Mouse (Mus musculus) c-Kit-positive CD71-positive TER-119-positive erythroid progenitor cells, embryonic 14.5 days (primary cell): ENCODE results near the gene Ciao2a.

Experiments used
- DNase-seq: peaks from one replicate; pipeline ENCODE4 v3.0.0-alpha.2; 2013; ENCODE audit warnings: low spot score

Gene Ciao2a

DNA sequence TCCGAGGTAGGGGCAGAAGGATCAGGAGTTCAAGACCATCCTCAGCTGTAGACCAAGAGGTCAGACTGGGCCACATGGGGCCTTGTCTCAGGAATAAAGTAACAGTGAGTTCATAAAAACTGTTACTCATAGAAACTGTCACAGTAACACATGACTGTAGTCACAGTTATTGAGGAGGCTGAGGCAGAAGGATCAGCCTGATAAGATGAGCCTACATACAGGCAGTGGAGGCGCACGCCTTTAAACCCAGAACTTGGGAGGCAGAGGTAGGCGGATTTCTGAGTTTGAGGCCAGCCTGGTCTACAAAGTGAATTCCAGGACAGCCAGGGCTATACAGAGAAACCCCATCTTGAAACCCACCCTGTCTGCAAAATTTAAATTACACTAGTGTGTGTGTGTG is 6.3 kb upstream of the Ciao2a start:
- peak; percentile 69 for DNase-seq

DNA sequence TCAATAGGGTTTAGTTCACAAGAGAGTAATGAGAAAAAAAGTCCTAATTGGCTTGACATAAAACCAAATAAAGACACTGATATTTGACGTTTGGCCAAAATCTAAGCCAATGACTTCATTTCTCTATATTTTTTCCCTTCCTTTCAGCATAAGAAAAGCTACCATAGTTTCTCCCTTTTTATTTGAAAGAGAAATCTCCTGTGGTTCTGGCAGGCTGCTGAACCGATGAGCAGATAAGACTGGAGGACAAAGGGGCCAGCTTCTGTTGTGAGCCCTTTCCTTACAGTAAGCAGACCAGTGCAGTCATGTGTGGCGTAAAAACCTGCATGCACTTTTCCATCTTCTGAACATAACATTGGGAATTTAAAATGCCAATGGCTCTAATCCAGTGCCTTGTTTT is 5.5 kb upstream of the Ciao2a start:
- DNase-seq: no peak

DNA sequence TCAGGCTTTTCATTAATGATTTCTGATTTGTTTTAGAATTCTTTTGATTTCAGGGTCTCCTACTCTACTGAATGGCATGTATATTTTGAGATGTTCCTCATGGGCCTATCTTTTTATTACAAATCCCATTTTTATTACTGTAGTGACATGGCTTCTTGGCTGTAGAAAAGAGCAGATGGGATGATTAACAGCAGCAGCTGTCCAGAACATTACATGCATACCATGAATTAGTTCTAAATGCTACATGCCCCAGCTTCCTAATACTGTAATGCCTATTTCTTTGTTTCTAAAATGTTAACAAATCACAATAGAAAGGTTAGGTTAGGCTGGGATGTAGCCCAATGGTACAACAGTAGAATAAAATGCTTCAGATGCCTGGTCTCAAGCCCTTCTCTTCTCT is 5.0 kb upstream of the Ciao2a start:
- DNase-seq: no peak

DNA sequence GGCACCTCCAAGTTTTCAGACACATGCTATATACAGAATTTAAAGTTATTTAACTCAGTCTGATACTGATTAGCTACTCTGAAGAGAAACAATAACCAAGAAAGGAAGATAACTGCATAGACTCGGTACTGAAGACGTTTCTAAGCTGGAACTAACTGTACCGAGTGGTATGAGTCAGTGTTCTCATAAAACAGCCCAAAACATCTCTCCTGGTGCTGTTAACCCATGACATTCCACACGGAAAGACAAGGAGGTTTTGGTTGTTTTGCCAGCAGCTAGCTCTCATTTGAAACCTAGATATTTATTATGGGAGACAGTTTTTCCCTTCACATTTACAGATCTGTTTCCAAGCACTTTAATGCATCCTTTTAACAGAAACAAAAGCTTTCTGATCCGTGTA is 2.8 kb upstream of the Ciao2a start:
- DNase-seq: no peak

DNA sequence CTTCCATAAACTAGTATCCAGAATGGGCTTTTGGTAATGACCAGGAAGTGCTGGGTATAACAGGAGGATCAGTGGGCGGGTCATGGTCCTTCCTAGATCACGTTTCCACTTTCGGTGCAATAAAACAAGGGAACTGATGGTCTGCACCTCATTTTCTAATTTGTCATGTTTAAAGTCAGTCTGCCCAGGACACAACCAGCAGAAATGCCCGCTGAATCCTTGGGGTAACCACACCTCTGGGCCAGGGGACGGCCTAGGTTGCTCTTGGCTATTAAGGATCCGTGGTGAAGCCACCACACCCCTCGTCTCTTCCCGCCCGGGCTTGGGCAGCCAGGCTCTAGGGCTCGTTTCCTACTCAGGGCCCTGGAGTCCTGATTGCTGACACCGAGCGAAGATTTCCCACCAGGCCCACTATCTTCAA is 2.3 kb upstream of the Ciao2a start:
- DNase-seq: no peak

DNA sequence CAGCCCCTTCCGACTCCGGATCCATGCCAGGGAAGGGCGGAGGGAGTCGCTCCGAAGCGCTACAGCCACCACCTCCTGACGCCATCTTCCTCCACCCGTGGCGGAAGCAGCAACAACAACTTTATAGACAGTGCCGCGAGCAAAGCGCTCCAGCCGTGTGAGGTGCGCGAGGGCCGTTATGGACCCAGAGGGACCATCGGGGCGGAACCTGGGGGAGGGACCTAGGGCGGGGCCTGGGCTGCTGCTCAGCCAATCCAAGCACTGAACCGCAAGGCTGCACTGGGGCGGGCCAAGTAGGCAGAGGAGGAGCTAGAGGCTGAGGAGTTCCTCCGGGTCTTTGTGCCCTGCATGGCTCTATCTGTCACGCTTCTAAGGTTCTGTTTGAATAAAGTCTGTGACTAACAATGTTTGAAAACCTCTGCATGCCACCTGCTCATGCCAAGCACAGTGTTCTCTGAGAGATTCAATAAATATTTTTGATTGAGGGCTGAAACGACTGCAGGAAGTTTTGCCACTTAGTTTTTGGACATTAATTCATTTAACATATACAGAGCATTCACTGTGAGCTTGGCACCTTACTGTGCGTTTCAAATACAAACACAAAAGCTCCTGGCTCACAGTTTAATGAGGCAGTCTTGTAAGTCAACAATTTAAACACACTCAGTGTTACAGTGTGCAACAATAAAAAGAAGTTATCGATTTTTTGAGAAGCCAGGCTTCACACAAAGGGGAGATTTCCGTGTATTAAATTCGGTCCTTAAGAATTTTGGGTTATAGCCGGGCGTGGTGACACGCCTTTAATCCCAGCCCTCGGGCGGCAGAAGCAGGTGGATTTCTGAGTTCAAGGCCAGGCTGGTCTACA is 1.5 kb upstream of the Ciao2a start:
- peak; percentile 98 for DNase-seq

DNA sequence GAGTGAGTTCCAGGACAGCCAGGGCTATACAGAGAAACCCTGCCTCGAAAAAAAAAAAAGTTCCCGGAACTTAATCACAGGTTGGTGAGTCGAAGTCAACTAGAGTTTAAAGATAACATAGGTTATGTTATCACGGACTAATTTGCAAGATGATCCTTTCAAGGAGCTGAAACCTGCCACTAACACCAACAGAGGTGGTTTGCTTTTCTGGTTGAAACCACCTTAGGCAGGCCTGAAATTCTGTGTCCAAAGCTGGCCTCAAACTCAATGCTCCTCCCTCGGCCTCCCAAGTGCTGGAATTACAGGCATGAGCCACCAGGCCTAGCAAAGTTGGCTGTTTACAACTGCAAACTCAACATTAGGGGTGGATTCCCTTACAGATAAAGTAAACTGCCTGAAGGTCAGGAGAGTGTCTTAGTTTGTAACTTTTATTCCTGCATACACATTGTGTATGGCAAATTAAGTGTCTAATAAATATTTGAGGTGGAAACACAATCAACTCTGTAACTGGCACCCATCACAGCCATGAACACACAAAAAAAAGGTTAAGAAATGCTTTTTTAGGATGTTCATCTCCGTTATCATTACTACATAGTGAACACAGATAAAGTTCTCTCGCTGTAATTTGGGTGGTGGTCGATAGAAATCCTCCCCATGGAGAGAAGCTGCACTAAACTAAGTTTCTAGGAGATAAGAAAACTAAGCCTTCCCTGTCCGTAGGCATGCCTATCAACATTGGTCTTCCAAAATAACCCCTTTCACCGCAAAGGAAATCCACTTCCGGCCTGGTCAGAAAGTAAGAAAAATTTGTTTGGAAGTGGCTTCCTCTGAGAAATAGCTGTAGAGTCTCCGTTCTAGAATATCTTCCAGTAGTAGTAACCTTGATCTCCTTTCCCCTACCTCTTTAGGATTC is 612 bp upstream of the Ciao2a start:
- DNase-seq: peak; percentile 49

DNA sequence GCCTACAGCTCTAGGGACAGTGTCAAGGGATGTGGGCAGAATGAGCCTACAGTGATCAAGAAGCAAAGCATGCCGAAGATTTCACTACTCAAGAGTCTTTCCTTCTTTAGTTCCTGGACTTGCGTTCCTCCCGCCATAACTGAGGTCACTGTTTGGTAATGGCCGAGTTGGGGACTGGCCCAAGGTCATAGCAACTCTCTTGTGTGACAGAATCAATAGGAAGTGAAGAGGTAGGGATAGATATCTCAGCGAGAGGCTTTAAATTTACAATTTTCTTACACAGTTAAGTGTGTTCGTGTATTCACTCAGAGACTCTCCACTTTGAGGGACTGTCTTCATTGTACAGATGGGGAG is 759 bp downstream of the Ciao2a start:
- peak; percentile 53 for DNase-seq

DNA sequence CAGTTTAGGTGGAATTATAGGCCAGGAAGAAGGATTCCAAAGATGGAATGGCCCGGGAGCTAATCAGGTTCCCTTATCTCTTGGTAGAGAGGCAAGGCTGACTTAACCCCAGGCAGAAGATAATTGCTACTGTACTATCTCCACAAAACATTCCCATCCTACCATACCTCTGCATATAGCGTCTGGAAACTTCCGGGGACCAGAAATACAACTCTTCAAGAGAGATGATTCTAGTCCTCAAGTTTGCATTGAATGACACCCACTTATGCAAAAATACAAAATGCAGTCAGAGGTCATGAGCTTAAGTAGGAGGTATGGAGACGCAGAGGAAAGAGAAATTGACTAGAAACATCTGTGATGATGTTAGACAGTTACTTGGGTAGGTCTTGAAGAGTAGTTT is 1.5 kb downstream of the Ciao2a start:
- peak; percentile 48 for DNase-seq

DNA sequence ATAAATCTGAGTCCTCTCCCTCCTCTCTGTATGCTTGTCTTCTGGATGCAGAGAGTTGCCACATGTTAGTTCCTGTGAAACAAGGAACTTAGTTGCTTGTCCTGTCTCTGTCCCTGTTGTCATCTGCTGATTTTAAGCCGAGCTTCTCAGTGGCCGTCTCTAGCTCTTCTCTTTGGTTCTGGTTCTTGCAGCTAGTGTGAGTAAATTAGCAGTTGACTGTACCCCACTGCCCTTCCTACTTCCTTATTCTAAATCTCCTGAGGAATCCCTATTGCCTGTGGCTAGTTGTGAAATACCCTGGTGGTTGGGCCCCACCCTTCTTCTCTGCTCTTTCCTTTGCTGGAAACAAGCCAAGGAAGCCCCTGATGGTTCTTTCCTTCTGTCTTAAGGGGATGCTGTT is 5.1 kb downstream of the Ciao2a start:
- DNase-seq: no peak

DNA sequence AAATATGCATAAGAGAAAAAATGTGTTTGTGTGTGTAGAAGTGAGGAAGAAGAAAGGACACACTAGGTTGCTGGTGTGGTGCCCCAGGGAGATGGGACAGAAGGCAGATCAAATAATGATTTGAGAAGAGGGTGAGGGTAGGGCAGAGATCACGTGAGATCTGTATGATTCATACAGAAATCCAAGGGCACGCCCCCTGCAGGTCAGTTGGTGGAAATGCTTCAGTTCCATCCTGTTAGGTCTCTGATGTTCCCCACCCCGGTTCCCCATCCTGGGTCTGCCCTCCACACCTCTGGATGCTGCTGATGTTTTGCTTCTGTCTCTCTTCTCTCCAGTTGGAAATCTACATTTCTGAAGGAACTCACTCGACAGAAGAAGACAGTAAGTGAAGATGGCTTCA is 9.6 kb downstream of the Ciao2a start:
- no peak for DNase-seq

DNA sequence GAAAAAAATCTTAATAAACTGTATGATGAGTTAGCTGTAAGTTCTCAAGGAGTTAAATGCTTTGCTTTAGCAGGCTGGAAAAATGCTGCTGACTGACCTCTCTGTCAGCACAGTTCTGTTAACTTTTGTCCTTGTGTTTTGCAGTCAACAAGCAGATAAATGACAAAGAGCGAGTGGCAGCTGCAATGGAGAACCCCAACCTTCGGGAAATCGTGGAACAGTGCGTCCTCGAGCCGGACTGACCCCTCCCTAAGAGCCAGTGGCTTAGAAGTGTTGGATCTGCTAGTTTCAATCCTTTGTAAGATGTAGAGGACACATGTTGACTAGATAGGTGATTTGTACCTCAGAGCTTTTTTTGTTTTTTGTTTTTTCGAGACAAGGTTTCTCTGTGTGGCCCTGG is 11.8 kb downstream of the Ciao2a start:
- DNase-seq: no peak

DNA sequence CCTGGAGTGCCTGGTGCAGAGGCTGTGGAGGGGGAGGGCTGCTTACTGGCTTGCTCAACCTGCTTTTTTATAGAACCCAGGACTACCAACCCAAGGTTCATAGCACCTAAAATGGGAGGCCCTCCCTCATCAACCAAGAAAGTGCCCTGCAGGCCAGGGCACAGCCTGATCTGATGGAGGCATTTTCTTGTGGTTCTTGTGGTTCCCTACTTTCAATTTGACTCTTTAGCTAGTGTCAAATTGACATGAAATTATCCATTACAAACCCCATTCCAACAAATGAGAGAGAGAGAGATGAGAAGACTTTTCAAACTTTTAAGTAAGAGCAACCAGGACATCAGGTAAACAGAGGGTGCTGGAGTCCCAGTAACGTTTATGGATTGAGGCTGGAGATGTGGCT is 15.9 kb downstream of the Ciao2a start:
- no peak for DNase-seq

DNA sequence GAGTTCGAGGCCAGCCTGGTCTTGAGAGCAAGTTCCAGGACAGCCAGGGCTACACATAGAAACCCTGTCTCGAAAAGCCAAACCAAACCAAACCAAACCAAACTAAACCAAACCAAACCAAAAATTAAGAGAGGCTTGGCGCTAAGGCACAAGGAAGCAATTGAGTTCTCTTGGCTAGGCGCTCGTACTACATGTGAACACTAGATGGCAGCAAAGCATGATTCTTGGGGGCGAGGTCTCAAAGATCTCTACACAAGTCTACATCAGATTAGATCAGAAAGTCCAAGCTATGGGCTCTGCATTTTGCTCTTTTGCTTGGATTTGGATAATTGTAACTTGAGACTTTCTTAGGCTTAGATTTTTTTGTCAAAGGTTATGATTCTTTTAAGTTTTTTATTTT is 17.8 kb downstream of the Ciao2a start:
- DNase-seq: peak; percentile 81

DNA sequence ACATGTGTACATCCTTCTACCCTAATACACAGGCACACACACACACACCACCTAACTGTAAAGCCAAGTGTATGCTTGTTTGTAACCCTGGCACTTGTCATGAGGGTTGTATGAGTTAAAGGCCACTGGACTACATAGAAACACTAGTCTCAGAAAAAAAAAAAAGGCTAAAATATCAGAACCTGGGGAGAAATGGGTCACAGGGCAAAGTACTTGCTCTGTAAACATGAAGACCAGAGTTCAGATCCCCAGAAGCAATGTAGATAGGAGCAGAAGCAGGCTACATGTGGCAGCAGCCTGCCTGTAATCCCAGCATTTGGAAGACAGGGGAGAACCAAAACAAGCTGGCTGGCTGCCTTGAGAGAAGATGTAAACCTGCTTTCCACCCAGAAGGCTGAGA is 19.7 kb downstream of the Ciao2a start:
- DNase-seq: no peak

DNA sequence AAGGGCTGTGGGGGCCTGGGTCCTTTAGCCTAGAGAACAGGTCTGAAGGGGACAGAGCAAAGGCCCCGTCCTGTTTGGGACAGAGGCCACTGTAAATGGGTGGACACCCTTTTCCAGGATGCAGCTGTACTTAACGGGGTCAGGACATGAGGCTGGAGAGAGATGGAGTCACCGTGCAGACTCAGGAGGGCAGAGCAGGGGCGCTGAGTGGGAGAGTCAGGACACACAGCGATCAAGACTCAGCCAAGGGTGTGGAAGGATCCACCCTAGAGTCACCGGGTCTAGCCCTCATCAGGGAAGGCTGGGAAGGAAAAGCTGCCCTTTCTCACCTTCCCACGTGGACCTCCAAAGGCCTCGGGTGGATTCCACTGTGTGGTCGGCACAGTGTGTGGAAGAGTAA is 25.6 kb downstream of the Ciao2a start:
- no peak for DNase-seq

DNA sequence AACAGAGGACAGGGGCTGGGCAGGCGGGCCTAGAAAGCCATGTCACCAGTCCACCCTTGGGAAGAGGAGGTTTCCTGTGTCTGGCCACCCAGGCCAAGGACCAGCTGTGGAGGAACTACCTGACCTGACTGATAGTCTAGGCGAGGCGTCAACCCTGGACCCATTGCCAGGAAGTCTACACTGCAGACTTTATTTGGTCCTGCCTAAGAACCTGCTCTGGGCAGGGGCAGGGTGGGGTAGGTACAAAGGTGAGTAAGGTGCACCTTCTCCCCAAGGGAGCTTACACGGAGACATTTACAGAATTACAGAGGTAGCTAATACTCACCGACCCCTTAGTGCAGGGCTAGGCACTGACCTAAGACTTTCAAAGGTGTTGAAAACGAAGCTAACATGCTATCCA is 27.2 kb downstream of the Ciao2a start:
- no peak for DNase-seq

DNA sequence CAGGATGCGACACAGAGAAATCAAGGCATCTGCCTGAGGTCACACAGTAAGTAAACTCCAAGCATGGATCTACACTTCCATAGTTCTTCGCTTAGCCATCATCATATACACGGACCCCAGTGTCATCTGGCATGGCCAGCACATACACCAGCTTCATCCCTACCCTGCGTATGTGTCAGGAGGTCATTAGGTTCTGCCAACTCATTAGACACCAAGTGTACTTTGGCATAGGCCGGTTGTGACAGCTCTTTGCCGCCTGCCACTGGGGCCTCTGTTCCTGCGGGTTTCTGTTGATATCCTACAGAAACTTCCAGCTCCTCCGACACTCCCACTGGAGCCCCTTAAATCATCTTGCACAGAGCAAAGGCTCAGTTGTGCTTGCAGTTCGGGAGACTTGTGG is 27.6 kb downstream of the Ciao2a start:
- no peak for DNase-seq

DNA sequence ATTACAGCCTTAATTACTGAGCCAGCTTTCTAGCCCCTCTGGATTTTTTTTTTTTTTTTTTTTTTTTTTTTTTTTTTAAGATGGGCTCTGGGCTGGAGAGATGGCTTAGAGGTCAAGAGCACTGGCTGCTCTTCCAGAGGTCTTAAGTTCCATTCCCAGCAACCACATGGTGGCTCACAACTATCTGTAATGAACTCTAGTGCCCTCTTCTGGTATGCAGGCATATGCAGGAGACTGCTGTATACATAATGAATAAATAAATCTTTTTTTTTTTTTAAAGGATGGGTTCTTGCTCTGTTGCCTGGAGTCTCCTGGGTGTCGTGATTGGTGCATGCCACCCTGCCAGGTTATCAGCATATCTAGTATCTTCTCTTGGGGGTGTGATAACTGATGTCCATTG is 29.1 kb downstream of the Ciao2a start:
- no peak for DNase-seq

DNA sequence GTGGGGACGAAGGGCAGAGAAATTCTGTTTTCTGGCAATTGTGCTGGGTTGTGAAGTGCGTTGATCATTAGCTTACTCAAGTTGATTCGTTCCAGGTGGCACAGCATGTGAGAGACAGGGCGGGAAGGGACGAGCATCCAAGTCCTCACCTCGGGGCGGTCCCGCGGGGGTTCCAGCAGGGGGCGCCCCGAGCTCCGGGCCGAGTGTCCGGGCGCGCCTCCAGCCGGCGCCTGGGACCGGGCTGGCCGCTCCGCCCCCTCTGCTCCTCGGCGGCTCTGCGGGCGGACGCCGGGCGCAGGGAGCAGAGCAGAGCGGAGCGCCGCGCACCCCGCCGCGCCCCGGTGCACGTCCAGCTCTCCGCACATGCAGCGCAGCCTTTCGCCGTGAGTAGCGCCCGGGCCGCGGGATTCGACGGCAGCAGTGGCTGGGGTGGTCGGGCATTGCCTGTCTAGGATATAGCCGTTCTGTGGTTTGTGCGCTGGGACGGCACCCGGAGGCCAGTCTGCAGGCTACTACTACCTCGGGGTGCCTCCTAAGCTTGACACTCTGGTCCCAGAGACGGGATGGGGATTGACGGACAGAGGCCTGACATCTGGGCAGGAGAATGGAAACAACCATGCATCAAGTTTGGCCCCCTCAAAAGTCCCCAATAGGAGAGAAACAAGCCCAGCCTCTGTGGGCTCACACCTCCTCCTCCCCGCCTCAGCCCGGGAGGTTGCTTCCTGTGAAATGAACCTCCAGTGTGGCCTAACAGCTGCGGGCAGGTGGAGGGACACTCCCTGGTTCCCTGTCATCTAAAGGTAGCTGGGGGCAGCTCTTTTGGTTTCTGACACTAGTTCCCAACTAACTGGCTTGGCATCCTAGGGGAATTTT is 31.8 kb downstream of the Ciao2a start, which contains the start of gene Dapk2:
Gene Dapk2 (plus strand): TSS at position 266 of the 873 bp plus-strand sequence.
- peak; percentile 82 for DNase-seq

DNA sequence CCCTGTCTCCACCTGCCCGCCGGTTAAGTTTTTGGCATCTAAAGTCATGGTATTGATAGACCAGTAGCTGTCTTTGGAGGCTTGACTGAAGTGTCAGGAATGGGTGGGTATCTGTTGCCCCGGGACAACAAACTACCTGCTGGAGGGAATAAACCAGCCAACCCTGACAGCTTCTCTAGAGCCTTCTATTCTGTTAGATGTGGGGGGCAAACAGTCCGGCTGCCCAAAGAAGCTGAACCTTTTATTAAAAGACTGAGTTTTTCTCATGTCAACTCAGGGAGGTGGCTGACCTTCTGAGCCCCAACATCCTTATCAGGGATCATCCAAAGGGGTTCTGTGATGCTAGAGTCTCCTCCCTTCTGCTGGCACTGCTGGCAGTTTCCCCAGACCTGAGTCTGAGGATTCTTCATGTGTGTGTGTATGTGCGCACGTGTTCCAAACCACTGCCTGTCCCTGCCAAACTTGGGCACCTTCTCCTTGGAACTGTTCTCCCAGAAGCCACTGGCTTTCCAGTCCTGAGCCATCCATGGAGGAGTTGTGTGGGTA is 32.5 kb downstream of the Ciao2a start:
- DNase-seq: no peak

DNA sequence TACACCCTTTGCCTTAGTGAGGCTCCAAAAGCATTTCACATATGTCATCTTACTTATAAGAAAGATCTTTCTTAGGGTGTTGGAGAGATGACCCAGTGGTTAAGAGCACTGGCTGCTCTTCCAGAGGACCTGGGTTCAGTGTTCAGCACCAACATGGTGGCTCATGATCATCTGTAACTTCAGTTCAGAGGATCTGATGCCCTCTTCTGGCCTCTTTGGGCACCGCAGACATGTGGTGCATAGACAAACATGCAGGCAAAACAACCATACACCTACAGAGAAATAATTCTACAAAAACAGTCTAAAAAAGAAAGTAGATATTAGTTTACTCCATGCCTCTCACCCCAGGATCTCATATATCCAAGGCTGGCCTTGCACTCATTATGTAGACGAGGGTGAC is 33.7 kb downstream of the Ciao2a start:
- no peak for DNase-seq
